Mouse (Mus musculus): ENCODE measurements at regions not wholly inside any gene's neighbourhood (a gene's known extent, or its start where the extent isn't known, plus 50 kb on each side); places are given as distances from the start of the nearest gene placed in this dataset.
A peak's percentile ranks its signal among the peaks of the same experiment; 100 is the strongest.
"Not testable (repeated sequence)": the region's sequence is repeated elsewhere in the genome, so short reads cannot be mapped to it uniquely, and the experiment has no call there.

- DNase-seq (ENCODE audit: low read depth, low spot score), result not testable (repeated sequence)
Measured at GRCm38 (mm10) chr14:53723611-53724010, 530.3 kb downstream of the Dad1 start.

- not testable (repeated sequence) for DNase-seq (ENCODE audit: low read depth, low spot score)
Measured at GRCm38 (mm10) chr14:53721901-53722300, 532.0 kb downstream of the Dad1 start.

- DNase-seq (ENCODE audit: low read depth, low spot score), result peak; percentile 3
Measured at GRCm38 (mm10) chr14:53709627-53710026, 544.3 kb downstream of the Dad1 start.

- DNase-seq (ENCODE audit: low read depth, low spot score), result not testable (repeated sequence)
Measured at GRCm38 (mm10) chr14:53704351-53704750, 549.6 kb downstream of the Dad1 start.

- not testable (repeated sequence) for DNase-seq (ENCODE audit: low read depth, low spot score)
Measured at GRCm38 (mm10) chr14:53703593-53703992, 550.3 kb downstream of the Dad1 start.

- DNase-seq (ENCODE audit: low read depth, low spot score), result peak; percentile 11
Measured at GRCm38 (mm10) chr14:53684100-53684499, 569.8 kb downstream of the Dad1 start.

GRCm38 (mm10) chr14:53683361-53684015, 570.4 kb downstream of the Dad1 start:
- DNase-seq (ENCODE audit: low read depth, low spot score), result not testable (repeated sequence)

GRCm38 (mm10) chr14:53682679-53683078, 571.2 kb downstream of the Dad1 start:
- DNase-seq (ENCODE audit: low read depth, low spot score), result not testable (repeated sequence)

GRCm38 (mm10) chr14:53681320-53681719, 572.6 kb downstream of the Dad1 start:
- DNase-seq (ENCODE audit: low read depth, low spot score), result not testable (repeated sequence)

- DNase-seq (ENCODE audit: low read depth, low spot score), result not testable (repeated sequence)
Measured at GRCm38 (mm10) chr14:53665681-53666080, 588.2 kb downstream of the Dad1 start.

- DNase-seq (ENCODE audit: low read depth, low spot score), result not testable (repeated sequence)
Measured at GRCm38 (mm10) chr14:53662700-53663355, 591.1 kb downstream of the Dad1 start.

GRCm38 (mm10) chr14:53654669-53655068, 599.2 kb downstream of the Dad1 start:
- DNase-seq (ENCODE audit: low read depth, low spot score), result not testable (repeated sequence)

- DNase-seq (ENCODE audit: low read depth, low spot score), result not testable (repeated sequence)
Measured at GRCm38 (mm10) chr14:53651061-53651460, 602.8 kb downstream of the Dad1 start.

GRCm38 (mm10) chr14:53649189-53649588, 604.7 kb downstream of the Dad1 start:
- DNase-seq (ENCODE audit: low read depth, low spot score), result not testable (repeated sequence)

- not testable (repeated sequence) for DNase-seq (ENCODE audit: low read depth, low spot score)
Measured at GRCm38 (mm10) chr14:53640441-53640840, 613.5 kb downstream of the Dad1 start.

GRCm38 (mm10) chr14:53637664-53638063, 616.2 kb downstream of the Dad1 start:
- not testable (repeated sequence) for DNase-seq (ENCODE audit: low read depth, low spot score)

- not testable (repeated sequence) for DNase-seq (ENCODE audit: low read depth, low spot score)
Measured at GRCm38 (mm10) chr14:53635206-53635605, 618.7 kb downstream of the Dad1 start.

GRCm38 (mm10) chr14:53634320-53634979, 619.5 kb downstream of the Dad1 start:
- DNase-seq (ENCODE audit: low read depth, low spot score), result not testable (repeated sequence)

GRCm38 (mm10) chr14:53633743-53634142, 620.2 kb downstream of the Dad1 start:
- DNase-seq (ENCODE audit: low read depth, low spot score), result not testable (repeated sequence)

GRCm38 (mm10) chr14:53621376-53621775, 632.5 kb downstream of the Dad1 start:
- DNase-seq (ENCODE audit: low read depth, low spot score), result not testable (repeated sequence)

- DNase-seq (ENCODE audit: low read depth, low spot score), result not testable (repeated sequence)
Measured at GRCm38 (mm10) chr14:53616061-53616460, 637.8 kb downstream of the Dad1 start.

GRCm38 (mm10) chr14:53614341-53614740, 639.6 kb downstream of the Dad1 start:
- no peak for DNase-seq (ENCODE audit: low read depth, low spot score)
